Mouse (Mus musculus) lung, embryonic 16.5 days (tissue): Measurements from ENCODE around the gene Fxyd3. TPM values are rescaled to one million over a fixed set of nuclear protein-coding genes. Genes with fewer than 3 reads are reported as not detected.

Source experiments
- ATAC-seq: fragments of 200-750 bp; cut with Nextera tagmentation; 2 replicates; pipeline ENCODE4 v1.8.0; 2017; ENCODE audit warnings: low read depth, mild to moderate bottlenecking, moderate library complexity
- H3K27ac ChIP-seq: fragments of 300-500 bp; sonication (generic); 2 replicates; pipeline ENCODE4 v1.5.1; 2014; ENCODE audit warnings: mild to moderate bottlenecking, control low read depth, low read length
- H3K27me3 ChIP-seq: fragments of 300-500 bp; sonication (generic); 2 replicates; pipeline ENCODE4 v1.6.1; 2014; ENCODE audit warnings: low read depth, low read length, mixed read lengths; ENCODE audit not compliant: control insufficient read depth, insufficient read depth
- H3K36me3 ChIP-seq: fragments of 300-500 bp; sonication (generic); 2 replicates; pipeline ENCODE4 v1.6.1; 2014; ENCODE audit warnings: low read length; ENCODE audit not compliant: control insufficient read depth, insufficient read depth
- H3K4me1 ChIP-seq: fragments of 300-500 bp; sonication (generic); replicated peaks from 2 replicates; pipeline ENCODE4 v1.6.1; 2014; ENCODE audit warnings: low read length, mixed read lengths; ENCODE audit not compliant: control insufficient read depth, insufficient read depth
- H3K4me2 ChIP-seq: fragments of 300-500 bp; sonication (generic); 2 replicates; pipeline ENCODE4 v1.6.1; 2014; ENCODE audit warnings: low read depth, low read length, control low read depth
- H3K4me3 ChIP-seq: fragments of 300-500 bp; sonication (generic); 2 replicates; pipeline ENCODE4 v1.5.1; 2014; ENCODE audit warnings: mild to moderate bottlenecking, low read length, control low read depth
- H3K9ac ChIP-seq: fragments of 300-500 bp; sonication (generic); 2 replicates; pipeline ENCODE4 v1.6.1; 2014; ENCODE audit warnings: low read length, control low read depth
- H3K9me3 ChIP-seq: fragments of 300-500 bp; sonication (generic); 2 replicates; pipeline ENCODE4 v1.6.1; 2016; ENCODE audit warnings: low read length; ENCODE audit not compliant: control insufficient read depth
- WGBS: fragments of 180-500 bp; shearing (Covaris S2); extraction: QIAGEN DNeasy Blood & Tissue Kit; methylation state at CpG from one replicate; pipeline ENCODE4 v1.1.7; 2014; 5-methylcytosine and 5-hydroxymethylcytosine counted together
- polyA plus RNA-seq: library from polyadenylated mRNA; unstranded; fragments of >200 nt; fragmentation: Nextera tagmentation; extraction: Ambion mirVana; gene quantifications from 2 replicates; pipeline ENCODE4 v1.2.1, GENCODE M21; 2015

Gene Fxyd3
- polyA plus RNA-seq, 1 experiment from 2014 or later, result 76.9 TPM

DNA sequence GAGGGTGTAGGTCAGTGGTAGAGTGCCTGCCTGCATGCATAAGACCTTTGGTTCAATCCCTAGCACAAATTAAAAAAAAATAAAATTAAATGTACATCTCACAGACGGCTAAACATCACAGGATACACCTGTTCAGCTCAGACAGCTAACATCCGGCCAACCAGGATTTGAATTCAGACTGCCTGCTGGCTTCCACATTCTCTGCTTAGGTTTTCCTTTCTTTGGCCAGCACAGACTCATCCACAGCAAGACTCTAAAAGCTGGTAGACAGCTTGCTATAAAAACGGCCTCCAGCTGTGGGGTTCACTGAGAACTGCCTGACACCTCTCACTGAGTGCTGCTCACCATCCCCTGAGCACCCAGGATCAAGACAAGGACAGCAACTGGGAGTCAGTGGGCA, 29.7 kb upstream of the Fxyd3 start:
- no peak overlapping the region for H3K4me2 ChIP-seq
- H3K27ac ChIP-seq, result no peak overlapping the region
- WGBS, result 48% methylated on average over 3 of the region's 3 CpGs
- no peak overlapping the region for H3K9ac ChIP-seq
- H3K9me3 ChIP-seq, result no peaks in the 10 kb centered on the region
- H3K27me3 ChIP-seq, result no peaks in the 10 kb centered on the region
- H3K4me3 ChIP-seq, result no peak overlapping the region
- no peaks in the 10 kb centered on the region for H3K36me3 ChIP-seq
- H3K4me1 ChIP-seq, result peaks cover 10% of the 10 kb centered on the region
- ATAC-seq, result no peak

DNA sequence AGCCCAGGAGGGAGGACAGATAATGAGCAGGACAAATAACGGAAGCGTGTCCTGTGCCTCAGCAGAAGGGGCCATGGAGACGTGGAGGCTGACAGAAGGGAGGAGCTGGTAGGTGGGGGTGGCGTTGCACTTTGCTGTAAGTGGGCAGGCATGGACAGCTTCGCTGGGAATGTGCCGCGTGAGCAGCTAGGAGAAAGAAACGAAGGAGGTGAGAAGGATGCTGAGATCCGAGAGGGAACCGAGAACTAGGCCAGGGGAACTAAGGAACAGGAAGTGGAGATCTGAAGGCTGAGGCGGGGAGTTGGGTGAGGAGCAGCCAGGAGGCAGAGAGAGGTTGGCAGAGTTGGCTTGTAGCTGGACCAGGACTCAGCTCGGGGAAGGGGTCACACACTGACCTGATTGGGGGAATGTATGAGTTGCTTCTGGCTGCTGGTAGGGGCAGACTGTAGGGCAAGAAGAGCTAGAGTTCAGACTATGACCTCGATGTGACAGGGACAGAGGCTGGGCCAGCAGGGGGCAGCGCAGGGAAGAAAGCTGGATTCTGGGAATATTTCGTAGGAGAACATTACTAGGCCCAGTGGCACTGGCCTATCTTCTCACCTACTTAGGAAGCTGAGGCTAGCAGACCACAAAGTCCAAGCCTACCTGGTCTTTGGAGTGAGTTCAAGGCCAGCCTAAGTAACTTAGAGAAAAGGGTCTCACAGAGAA, 28.7 kb upstream of the Fxyd3 start:
- Histone ChIP-seq H3K4me2 (no peak overlapping the region), H3K9ac (0 out of 2 replicates have a peak overlapping the region, but pooled peaks have one; percentile 6), H3K4me3 (no peak overlapping the region), H3K36me3 (no peaks in the 10 kb centered on the region), H3K27me3 (no peaks in the 10 kb centered on the region), H3K27ac (no peak overlapping the region), H3K9me3 (no peaks in the 10 kb centered on the region), H3K4me1 (peaks cover 10% of the 10 kb centered on the region)
- 42% methylated on average over 15 of the region's 15 CpGs for WGBS
- no peak for ATAC-seq

DNA sequence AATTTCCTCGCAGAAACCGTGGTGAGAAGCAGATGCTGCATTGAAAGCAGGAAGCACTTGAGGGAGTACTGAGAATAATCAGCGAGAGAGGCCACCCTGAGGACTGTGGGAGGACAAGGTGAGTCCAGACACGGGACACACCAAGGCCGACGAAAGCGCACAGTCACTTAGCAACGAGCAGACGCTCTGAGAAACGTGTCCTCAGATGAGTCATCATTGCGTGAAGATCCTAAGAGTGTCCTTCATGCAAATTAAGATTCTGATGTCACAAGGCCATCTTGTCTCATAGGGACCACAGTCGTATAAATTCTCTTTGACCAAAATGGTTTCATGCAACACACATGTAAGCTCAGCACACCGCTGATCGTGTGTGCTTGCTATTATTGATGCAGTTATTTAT, 24.3 kb upstream of the Fxyd3 start:
- no peak overlapping the region for H3K4me3 ChIP-seq
- H3K9ac ChIP-seq, result no peak overlapping the region
- H3K27me3 ChIP-seq, result no peaks in the 10 kb centered on the region
- no peak overlapping the region for H3K4me2 ChIP-seq
- 70% methylated on average over 14 of the region's 14 CpGs for WGBS
- H3K36me3 ChIP-seq, result no peaks in the 10 kb centered on the region
- ATAC-seq, result no peak
- no peak overlapping the region for H3K27ac ChIP-seq
- H3K4me1 ChIP-seq, result 0 out of 2 replicates have a peak, but pooled peaks cover 3% of the 10 kb centered on the region
- H3K9me3 ChIP-seq, result no peaks in the 10 kb centered on the region

DNA sequence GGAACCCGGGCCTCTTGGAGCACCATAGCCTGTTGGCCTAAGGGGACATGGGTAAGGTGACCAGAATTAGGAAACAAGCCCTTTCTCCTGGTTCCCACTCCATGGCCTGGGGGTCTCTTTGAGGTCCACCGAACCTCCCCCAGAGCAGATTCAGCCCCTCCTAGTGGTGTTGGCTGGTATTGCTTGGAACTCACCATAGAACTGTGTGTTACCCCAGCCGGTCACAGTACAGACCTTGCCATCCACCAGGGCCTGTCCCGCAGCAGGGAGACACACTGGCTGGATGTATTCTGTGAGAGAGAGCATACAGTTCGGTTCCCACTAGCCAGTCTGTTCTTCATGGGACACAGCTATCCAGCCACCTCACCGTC, 23.1 kb upstream of the Fxyd3 start:
- Histone ChIP-seq H3K4me3 (no peak overlapping the region), H3K9me3 (no peaks in the 10 kb centered on the region), H3K4me2 (no peak overlapping the region), H3K36me3 (no peaks in the 10 kb centered on the region), H3K9ac (no peak overlapping the region), H3K4me1 (0 out of 2 replicates have a peak, but pooled peaks cover 3% of the 10 kb centered on the region), H3K27ac (no peak overlapping the region), H3K27me3 (no peaks in the 10 kb centered on the region)
- 83% methylated on average over 6 of the region's 6 CpGs for whole genome bisulfite sequencing
- no peak for ATAC-seq

DNA sequence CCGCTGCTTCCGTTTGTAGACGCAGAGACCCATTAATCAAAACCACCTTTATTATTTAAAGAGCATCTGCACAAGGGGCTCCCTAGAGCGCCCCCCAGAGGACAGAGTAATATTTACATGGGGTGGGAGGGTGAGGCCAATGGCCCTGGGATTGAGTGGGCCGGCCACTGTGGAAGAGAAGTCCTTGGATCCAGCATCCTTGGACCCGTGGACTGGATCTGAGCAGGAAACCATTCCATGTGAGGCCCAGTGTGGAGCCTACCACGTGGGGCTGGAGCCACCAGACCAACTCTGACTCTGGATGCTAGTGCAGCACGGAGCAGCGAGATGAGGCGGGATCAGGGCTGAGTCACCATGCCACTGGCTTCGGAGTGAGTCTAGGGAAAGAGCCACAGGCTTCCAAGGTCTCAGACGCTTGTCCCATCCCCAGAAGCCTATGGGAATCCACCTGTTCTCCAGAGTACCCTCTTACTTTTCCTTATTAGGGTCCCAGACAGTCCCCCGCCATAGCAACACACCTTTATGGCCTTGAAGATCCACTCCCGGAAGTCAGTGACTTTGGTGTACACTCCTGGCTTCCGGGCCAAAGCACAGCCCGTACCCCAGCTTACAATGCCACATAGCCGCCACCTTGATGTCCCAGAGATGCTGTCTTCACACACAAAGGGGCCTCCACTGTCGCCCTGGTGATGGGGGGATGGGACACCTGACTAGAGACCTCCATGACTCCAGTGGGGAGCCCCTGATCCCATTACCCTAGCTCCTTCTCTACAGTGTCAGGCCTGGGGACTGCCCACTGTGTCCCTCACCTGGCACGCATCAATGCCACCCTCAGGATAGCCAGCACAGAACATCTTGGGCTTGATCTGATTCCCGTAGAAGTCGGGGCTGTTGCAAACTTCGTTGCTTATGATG, 22.4 kb upstream of the Fxyd3 start:
- H3K9me3 ChIP-seq, result no peaks in the 10 kb centered on the region
- 74% methylated on average over 22 of the region's 22 CpGs for WGBS
- H3K4me1 ChIP-seq, result 0 out of 2 replicates have a peak, but pooled peaks cover 3% of the 10 kb centered on the region
- H3K27me3 ChIP-seq, result no peaks in the 10 kb centered on the region
- no peak overlapping the region for H3K4me2 ChIP-seq
- H3K9ac ChIP-seq, result no peak overlapping the region
- ATAC-seq, result no peak
- H3K27ac ChIP-seq, result no peak overlapping the region
- H3K4me3 ChIP-seq, result no peak overlapping the region
- no peaks in the 10 kb centered on the region for H3K36me3 ChIP-seq

DNA sequence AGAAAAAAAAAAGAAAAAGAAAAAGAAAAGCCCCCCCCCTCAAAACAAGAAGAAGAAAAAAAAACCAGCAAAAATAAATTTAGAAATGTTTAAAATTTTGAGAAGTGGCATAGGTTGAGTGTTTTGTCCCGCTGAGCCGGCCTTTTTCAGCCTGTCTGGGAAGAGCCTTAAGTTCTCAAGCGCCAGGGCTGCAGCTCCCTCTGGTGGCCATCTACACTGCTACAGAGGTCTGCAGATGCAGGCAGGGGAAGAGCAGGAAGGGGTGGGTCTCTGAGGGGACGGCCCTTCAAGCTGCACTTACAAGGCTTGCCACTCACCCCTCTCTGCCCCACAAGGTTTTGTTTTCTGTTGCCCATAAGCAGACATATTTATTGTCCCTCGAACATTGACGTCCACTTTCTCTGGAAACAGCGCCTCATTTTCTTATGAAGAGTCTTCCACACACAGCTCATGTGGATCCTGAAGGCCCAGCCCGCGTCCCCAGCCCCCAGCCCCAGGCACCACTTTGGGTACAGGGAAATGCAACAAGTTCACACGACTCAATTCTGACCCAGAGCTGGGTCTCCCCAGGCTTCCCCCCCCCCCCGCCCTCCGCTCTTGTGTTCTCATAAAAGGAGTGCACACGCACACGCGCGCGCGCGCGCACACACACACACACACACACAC, 21.2 kb upstream of the Fxyd3 start:
- Histone ChIP-seq H3K9me3 (no peaks in the 10 kb centered on the region), H3K27ac (no peak overlapping the region)

DNA sequence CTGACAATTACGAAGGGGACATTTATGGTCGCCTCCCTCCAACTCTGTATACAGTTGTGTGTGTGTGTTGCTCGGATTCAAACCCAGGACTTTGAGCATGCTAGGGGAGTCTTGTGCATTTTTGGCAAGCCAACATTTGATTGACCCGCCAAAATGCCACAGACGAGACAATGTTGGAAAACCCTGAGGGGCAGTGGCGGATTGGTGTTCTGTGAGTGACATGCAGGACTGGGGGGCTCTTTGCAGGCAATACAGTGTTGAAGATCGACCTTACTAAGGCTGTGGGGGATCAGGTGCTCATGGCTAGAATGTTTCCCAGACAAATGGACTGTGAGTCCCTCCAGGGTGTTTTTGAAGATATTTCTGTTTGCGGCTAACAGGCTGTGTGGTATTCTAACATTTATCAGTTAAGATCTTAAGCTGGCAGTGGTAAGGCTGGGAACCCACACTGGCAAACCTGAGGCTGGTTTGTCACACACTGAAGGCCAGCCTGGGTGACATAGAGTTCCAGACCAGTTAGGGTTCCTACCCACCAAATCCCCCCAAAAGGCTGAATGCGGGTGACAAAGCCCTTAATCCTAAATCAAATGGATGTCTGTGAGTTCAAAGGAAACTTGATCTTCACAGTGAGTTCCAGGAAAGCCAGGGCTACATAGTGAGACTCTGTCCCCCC, 20.5 kb upstream of the Fxyd3 start:
- H3K9me3 ChIP-seq, result no peaks in the 10 kb centered on the region
- no peak for ATAC-seq
- 0 out of 2 replicates have a peak, but pooled peaks cover 3% of the 10 kb centered on the region for H3K4me1 ChIP-seq
- H3K27ac ChIP-seq, result no peak overlapping the region
- no peak overlapping the region for H3K4me2 ChIP-seq
- H3K36me3 ChIP-seq, result no peaks in the 10 kb centered on the region
- H3K9ac ChIP-seq, result no peak overlapping the region
- WGBS, result 67% methylated on average over 9 of the region's 9 CpGs
- H3K27me3 ChIP-seq, result no peaks in the 10 kb centered on the region
- no peak overlapping the region for H3K4me3 ChIP-seq

More for the DNA sequence above, 21.2 kb upstream of the Fxyd3 start:
- Histone ChIP-seq H3K9ac (peak overlapping the region; percentile 51), H3K4me1 (0 out of 2 replicates have a peak, but pooled peaks cover 3% of the 10 kb centered on the region), H3K4me3 (peak overlapping the region; percentile 26), H3K27me3 (no peaks in the 10 kb centered on the region), H3K4me2 (peak overlapping the region; percentile 51), H3K36me3 (no peaks in the 10 kb centered on the region)
- 40% methylated on average over 18 of the region's 20 CpGs for WGBS
- ATAC-seq, result peak; percentile 96

DNA sequence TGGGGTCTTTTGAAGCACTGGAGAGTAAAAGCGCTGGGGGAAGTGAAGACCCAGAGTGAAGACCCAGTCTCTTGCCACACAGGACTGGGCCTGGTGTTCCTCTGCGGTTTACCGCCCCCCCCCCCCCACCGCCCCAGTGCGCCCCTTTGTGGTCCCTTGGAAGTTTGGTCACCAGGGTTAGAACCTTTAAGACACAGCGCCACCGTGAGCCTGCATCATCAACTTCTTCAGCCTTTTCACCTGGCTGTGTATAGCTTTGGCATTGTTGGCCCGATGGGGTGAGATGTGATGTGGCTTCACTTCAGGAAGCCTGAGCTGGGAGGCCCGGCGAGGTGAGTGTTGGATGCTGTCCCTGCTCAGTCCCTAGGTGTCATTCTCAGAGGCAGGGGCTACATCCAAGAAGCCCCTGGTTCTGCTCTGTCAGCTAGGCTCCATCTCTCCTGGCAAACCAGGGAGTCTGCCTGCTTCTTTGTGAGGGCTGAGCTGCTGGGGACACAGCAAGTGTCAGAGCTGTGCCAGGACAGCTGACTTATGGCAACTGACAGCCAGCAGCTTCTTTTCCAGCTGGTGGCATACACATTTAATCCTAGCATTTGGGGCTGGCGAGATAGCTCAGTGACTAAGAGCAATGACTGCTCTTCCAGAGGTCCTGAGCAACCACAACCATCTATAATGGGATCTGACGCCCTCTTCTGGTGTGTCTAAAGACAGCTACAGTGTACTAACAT, 18.4 kb upstream of the Fxyd3 start:
- Histone ChIP-seq H3K4me3 (no peak overlapping the region), H3K4me2 (no peak overlapping the region), H3K4me1 (0 out of 2 replicates have a peak, but pooled peaks cover 3% of the 10 kb centered on the region), H3K9me3 (no peaks in the 10 kb centered on the region), H3K27ac (no peak overlapping the region), H3K27me3 (no peaks in the 10 kb centered on the region), H3K9ac (no peak overlapping the region), H3K36me3 (no peaks in the 10 kb centered on the region)
- WGBS, result 23% methylated on average over 12 of the region's 12 CpGs
- peak; percentile 11; the same call in 1 of the 2 replicates for ATAC-seq
